Mouse (Mus musculus): ENCODE measurements around the gene Xkr8. TPM values are rescaled to one million over a fixed set of nuclear protein-coding genes. Genes with fewer than 3 reads are reported as not detected.
"Not testable (repeated sequence)": the region's sequence is repeated elsewhere in the genome, so short reads cannot be mapped to it uniquely, and the experiment has no call there.

Xkr8 gene
- total and polyA plus RNA-seq, 2 experiments from 2014 or later: 6.9 to 7.1 TPM

GRCm38 (mm10) chr4:132767914-132768876, 35.8 kb upstream of the Xkr8 start, which contains the start of gene Rpa2:
TSS of gene Rpa2 (plus strand) at chr4:132768332.
- Histone ChIP-seq H3K4me2 (ENCODE audit: low read depth, low read length, poor library complexity, severe bottlenecking) (peak within 1 kb of the TSS; percentile 73), H3K27me3 (ENCODE audit: insufficient read depth, low read length) (no peaks in the 10 kb centered on the region), H3K4me1 (ENCODE audit: insufficient read depth, low read length) (peaks cover 4% of the 10 kb centered on the region; the same call in 1 of the 2 replicates), H3K9me3 (ENCODE audit: low read length) (no peaks in the 10 kb centered on the region), H3K9ac (replicated peaks; ENCODE audit: low read length, poor library complexity, severe bottlenecking) (peak within 1 kb of the TSS; percentile 58), H3K36me3 (ENCODE audit: insufficient read depth, low read length) (no peaks in the 10 kb centered on the region), H3K4me3 (ENCODE audit: low read depth, low read length) (peak within 1 kb of the TSS; percentile 79), H3K27ac (ENCODE audit: low read depth, low read length) (no peak within 1 kb of the TSS; the same call in 1 of the 2 replicates)
- WGBS: 1% methylated on average over 71 of the region's 71 CpGs
- DNase-seq (ENCODE audit: low spot score) (peak; percentile 100), ATAC-seq (ENCODE audit: low FRiP score) (peak; percentile 95)
- peak; percentile 36; the same call in 1 of the 2 replicates for TF ChIP-seq CTCF (IDR thresholded peaks at IDR 0.05)

- not testable (repeated sequence) for DNase-seq (ENCODE audit: low spot score); H3K4me3 ChIP-seq (ENCODE audit: low read depth, low read length); H3K27ac ChIP-seq (ENCODE audit: low read depth, low read length); H3K27me3 ChIP-seq (ENCODE audit: insufficient read depth, low read length); H3K9me3 ChIP-seq (ENCODE audit: low read length); H3K4me2 ChIP-seq (ENCODE audit: low read depth, low read length, poor library complexity, severe bottlenecking); H3K9ac ChIP-seq (replicated peaks; ENCODE audit: low read length, poor library complexity, severe bottlenecking); ATAC-seq (ENCODE audit: low FRiP score); H3K4me1 ChIP-seq (ENCODE audit: insufficient read depth, low read length); H3K36me3 ChIP-seq (ENCODE audit: insufficient read depth, low read length)
- WGBS: 87% methylated on average over 3 of the region's 3 CpGs
Observed at GRCm38 (mm10) chr4:132763125-132763524, 30.8 kb upstream of the Xkr8 start.

GRCm38 (mm10) chr4:132762602-132763001, 30.3 kb upstream of the Xkr8 start:
- no peak for TF ChIP-seq CTCF (IDR thresholded peaks at IDR 0.05)
- H3K4me2 ChIP-seq (ENCODE audit: low read depth, low read length, poor library complexity, severe bottlenecking): no peak overlapping the region
- ATAC-seq (ENCODE audit: low FRiP score) (no peak), DNase-seq (ENCODE audit: low spot score) (no peak)
- H3K4me3 ChIP-seq (ENCODE audit: low read depth, low read length): no peak overlapping the region
- H3K27me3 ChIP-seq (ENCODE audit: insufficient read depth, low read length): no peaks in the 10 kb centered on the region
- no peaks in the 10 kb centered on the region for H3K36me3 ChIP-seq (ENCODE audit: insufficient read depth, low read length)
- H3K9ac ChIP-seq (replicated peaks; ENCODE audit: low read length, poor library complexity, severe bottlenecking): no peak overlapping the region
- 75% methylated on average over 6 of the region's 6 CpGs for WGBS
- no peaks in the 10 kb centered on the region for H3K9me3 ChIP-seq (ENCODE audit: low read length)
- H3K4me1 ChIP-seq (ENCODE audit: insufficient read depth, low read length): no peaks in the 10 kb centered on the region
- no peak overlapping the region for H3K27ac ChIP-seq (ENCODE audit: low read depth, low read length)

GRCm38 (mm10) chr4:132760296-132760695, 27.9 kb upstream of the Xkr8 start:
- no peak overlapping the region for H3K27ac ChIP-seq (ENCODE audit: low read depth, low read length)
- H3K4me2 ChIP-seq (ENCODE audit: low read depth, low read length, poor library complexity, severe bottlenecking): no peak overlapping the region

GRCm38 (mm10) chr4:132757633-132758351, 25.4 kb upstream of the Xkr8 start:
- H3K4me2 ChIP-seq (ENCODE audit: low read depth, low read length, poor library complexity, severe bottlenecking): peak overlapping the region; percentile 85; the same call in 1 of the 2 replicates
- H3K9me3 ChIP-seq (ENCODE audit: low read length): no peaks in the 10 kb centered on the region
- H3K9ac ChIP-seq (replicated peaks; ENCODE audit: low read length, poor library complexity, severe bottlenecking): no peak overlapping the region
- H3K27ac ChIP-seq (ENCODE audit: low read depth, low read length): no peak overlapping the region
- ATAC-seq (ENCODE audit: low FRiP score) (no peak), DNase-seq (ENCODE audit: low spot score) (no peak)
- WGBS: 86% methylated on average over 7 of the region's 7 CpGs
- no peak for TF ChIP-seq CTCF (IDR thresholded peaks at IDR 0.05)
- H3K27me3 ChIP-seq (ENCODE audit: insufficient read depth, low read length): no peaks in the 10 kb centered on the region
- H3K36me3 ChIP-seq (ENCODE audit: insufficient read depth, low read length): no peaks in the 10 kb centered on the region
- no peak overlapping the region for H3K4me3 ChIP-seq (ENCODE audit: low read depth, low read length)
- H3K4me1 ChIP-seq (ENCODE audit: insufficient read depth, low read length): peaks cover 2% of the 10 kb centered on the region; the same call in 1 of the 2 replicates

More at GRCm38 (mm10) chr4:132760296-132760695, 27.9 kb upstream of the Xkr8 start:
- Histone ChIP-seq H3K4me3 (ENCODE audit: low read depth, low read length) (no peak overlapping the region), H3K9ac (replicated peaks; ENCODE audit: low read length, poor library complexity, severe bottlenecking) (no peak overlapping the region), H3K27me3 (ENCODE audit: insufficient read depth, low read length) (no peaks in the 10 kb centered on the region), H3K4me1 (ENCODE audit: insufficient read depth, low read length) (peaks cover 2% of the 10 kb centered on the region; the same call in 1 of the 2 replicates), H3K9me3 (ENCODE audit: low read length) (no peaks in the 10 kb centered on the region), H3K36me3 (ENCODE audit: insufficient read depth, low read length) (no peaks in the 10 kb centered on the region)
- 64% methylated on average over 3 of the region's 3 CpGs for WGBS
- no peak for ATAC-seq (ENCODE audit: low FRiP score)
- TF ChIP-seq CTCF (IDR thresholded peaks at IDR 0.05): no peak
- DNase-seq (ENCODE audit: low spot score): no peak

Data from midbrain, postnatal 0 days (tissue).